Mouse (Mus musculus) right cerebral cortex, postnatal 4 days (tissue): ENCODE results near the gene Hapln2.

Experiments used
- DNase-seq: peaks from one replicate; pipeline ENCODE4 v3.0.0-alpha.2; 2022

Gene Hapln2

DNA sequence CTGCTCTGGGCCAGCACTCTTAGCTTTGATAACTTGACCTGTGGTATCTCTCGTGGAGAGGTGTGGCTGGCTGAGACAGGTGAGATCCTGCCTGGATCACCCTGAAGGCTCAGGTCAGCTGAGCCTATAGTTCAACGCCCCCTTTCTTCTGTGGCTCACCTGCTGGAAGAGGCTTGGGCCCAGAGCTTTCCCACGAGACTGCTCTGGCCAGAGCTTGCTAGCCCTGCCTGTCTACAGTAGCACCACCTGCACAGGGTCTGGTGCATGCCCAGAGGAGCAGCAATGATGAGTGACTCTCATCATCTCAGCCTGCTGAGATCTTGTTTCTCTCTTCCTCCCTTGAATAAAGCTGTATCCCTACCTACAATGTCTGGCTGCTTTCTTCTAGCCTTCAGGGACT is 47.3 kb downstream of the Hapln2 start:
- DNase-seq: no peak

DNA sequence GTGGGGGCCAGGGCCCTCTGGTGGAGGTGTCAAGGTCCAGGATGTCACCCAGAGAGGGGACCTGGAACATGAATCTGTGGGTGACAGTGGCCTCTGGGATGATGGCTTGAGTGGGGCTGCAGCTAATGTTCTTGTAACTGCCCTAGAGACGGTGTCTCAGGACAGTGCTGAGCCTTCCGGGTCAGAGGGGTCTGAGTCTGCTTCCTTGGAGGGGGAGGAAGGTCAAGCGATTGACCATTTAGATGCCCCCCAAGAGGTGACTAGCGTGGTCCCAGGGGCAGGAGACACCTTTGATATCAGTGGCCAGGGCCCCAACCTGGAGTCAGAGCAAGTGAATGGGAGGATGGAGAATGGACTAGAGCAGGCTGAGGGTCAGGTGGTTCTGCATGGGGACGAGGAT is 47.9 kb downstream of the Hapln2 start:
- no peak for DNase-seq

DNA sequence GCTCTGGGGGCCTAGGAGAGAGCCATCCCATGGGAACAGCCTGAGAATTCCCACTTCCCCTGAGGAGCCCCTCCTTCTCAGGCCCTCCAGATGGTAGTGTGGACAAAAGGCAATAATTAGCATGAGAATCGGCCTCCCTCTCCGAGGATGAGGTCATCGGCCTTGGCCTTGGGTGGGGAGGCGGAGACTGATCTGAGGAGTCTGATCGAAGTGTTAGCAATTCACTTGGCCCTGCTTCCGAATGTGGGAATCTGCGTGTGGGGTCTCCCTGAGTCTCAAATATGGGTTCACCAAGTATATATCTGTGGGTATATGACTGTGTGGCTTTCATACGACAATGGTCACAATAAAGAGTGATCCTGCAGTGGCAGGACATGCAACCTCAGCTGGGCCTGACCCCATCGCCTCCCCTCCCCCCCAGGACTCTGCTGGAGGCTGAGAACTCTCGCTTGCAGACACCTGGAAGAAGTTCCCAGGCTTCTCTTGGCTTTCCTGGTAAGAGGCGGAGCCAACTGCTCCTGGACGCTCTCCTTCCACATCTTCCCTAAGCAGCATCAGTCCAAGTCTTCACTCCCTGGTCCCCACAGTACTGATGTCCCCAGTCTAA is 52.9 kb downstream of the Hapln2 start:
- no peak for DNase-seq

DNA sequence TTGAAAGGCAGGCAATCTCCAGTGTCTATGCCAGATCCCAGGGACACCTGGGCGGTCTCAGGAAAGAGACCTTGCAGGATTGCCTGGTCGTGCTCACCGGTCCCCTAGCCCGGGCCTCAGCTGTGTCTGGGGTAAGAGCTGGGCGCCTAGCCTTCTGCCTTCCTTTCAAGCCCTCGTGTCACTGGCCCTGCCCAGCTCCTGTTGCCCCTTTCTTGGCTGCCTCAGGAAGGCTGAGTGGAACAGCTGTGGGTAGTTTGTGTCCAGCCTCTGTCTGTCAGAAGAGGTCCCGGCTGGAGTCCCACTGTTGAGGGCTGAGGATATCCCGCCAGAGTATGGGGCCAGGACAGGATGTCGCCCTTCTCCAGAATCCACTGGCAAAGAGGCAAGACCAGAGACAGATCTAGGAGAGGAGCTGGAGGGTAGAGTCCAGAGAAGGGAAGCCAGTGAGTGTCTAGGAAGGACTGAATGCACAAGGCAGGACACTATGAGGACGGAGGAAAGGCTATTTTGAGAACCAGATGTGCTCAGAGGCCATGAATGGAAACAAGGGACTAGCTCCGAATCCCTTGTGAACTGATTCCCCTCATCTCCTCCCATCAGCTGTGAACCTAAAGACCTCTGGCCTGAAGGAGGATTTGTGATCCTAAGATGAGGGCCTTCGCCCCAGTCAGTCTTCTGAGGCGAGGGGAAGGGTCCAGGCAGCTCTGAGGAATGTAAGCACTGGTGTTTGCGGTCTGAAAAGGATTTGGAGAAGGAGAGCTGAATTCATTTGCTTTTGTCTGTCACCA is 53.6 kb downstream of the Hapln2 start:
- no peak for DNase-seq

DNA sequence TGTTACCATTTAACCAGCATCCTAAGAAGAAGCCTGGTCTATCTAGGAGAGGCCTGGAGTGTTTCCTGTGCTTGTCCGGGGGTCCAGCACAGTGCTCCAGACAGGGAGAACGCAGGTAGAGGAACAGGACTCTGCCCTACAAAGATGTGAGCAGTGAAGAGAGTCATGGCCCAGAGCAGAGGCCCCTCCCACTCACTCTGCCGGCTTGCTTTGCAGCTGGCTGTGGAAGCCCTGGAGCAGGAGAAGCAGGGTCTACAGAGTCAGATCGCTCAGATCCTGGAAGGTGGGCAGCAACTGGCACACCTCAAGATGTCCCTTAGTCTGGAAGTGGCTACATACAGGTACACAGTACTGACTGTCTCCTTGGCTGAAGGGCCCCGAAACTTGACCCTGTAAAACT is 54.6 kb downstream of the Hapln2 start:
- DNase-seq: no peak

DNA sequence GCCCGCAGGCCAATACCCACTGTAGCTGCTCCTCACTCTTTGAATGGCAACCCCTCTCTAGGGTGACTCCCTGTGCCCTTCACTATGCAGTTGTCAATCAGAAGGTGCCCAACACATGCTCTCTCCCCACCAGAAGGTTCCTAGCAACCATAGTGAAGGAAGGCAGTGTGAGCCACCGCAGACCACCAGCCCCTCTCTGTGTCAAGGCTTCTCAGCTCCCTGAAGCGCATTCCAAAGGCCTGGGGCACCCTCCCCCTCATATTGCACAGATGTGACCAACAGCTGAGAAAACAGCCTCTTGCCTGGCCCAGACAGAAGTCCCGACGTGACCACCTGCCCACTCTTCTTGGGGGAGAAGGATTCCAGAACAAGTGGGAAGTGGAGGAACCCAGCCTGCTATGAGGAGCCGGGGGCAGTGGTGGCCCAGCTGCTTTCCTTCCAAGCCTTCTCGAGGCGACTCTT is 55.1 kb downstream of the Hapln2 start:
- DNase-seq: no peak
